Mouse (Mus musculus): ENCODE results near the gene Ephb3. TPM values are rescaled to one million over a fixed set of nuclear protein-coding genes. Genes with fewer than 3 reads are reported as not detected.

Ephb3 gene
- polyA plus RNA-seq, 1 experiment from 2014 or later, result 0.83 TPM

- DNase-seq (ENCODE audit: low spot score), result no peak
Observed at GRCm38 (mm10) chr16:21205093-21205886, 735 bp downstream of the Ephb3 start.

- no peak for DNase-seq (ENCODE audit: low spot score)
Observed at GRCm38 (mm10) chr16:21208001-21208565, 3.5 kb downstream of the Ephb3 start.

- DNase-seq (ENCODE audit: low spot score), result no peak
Observed at GRCm38 (mm10) chr16:21209290-21209689, 4.7 kb downstream of the Ephb3 start.

GRCm38 (mm10) chr16:21210204-21210603 is 5.6 kb downstream of the Ephb3 start:
- DNase-seq (ENCODE audit: low spot score), result no peak

- no peak for DNase-seq (ENCODE audit: low spot score)
Observed at GRCm38 (mm10) chr16:21210667-21211338, 6.2 kb downstream of the Ephb3 start.

GRCm38 (mm10) chr16:21211501-21211900 is 6.9 kb downstream of the Ephb3 start:
- DNase-seq (ENCODE audit: low spot score), result no peak

- no peak for DNase-seq (ENCODE audit: low spot score)
Observed at GRCm38 (mm10) chr16:21212369-21212768, 7.8 kb downstream of the Ephb3 start.

GRCm38 (mm10) chr16:21213939-21214338 is 9.4 kb downstream of the Ephb3 start:
- no peak for DNase-seq (ENCODE audit: low spot score)

- no peak for DNase-seq (ENCODE audit: low spot score)
Observed at GRCm38 (mm10) chr16:21214803-21215202, 10.2 kb downstream of the Ephb3 start.

GRCm38 (mm10) chr16:21216047-21216446 is 11.5 kb downstream of the Ephb3 start:
- DNase-seq (ENCODE audit: low spot score), result no peak

- no peak for DNase-seq (ENCODE audit: low spot score)
Observed at GRCm38 (mm10) chr16:21217233-21217632, 12.7 kb downstream of the Ephb3 start.

- DNase-seq (ENCODE audit: low spot score), result no peak
Observed at GRCm38 (mm10) chr16:21219656-21220055, 15.1 kb downstream of the Ephb3 start.

- no peak for DNase-seq (ENCODE audit: low spot score)
Observed at GRCm38 (mm10) chr16:21223038-21223437, 18.5 kb downstream of the Ephb3 start.

GRCm38 (mm10) chr16:21224648-21225240 is 20.2 kb downstream of the Ephb3 start:
- DNase-seq (ENCODE audit: low spot score), result no peak

- no peak for DNase-seq (ENCODE audit: low spot score)
Observed at GRCm38 (mm10) chr16:21226629-21227028, 22.1 kb downstream of the Ephb3 start.

- DNase-seq (ENCODE audit: low spot score), result no peak
Observed at GRCm38 (mm10) chr16:21235135-21235534, 30.6 kb downstream of the Ephb3 start.

GRCm38 (mm10) chr16:21238722-21239121 is 34.2 kb downstream of the Ephb3 start:
- no peak for DNase-seq (ENCODE audit: low spot score)

GRCm38 (mm10) chr16:21240547-21240946 is 36.0 kb downstream of the Ephb3 start:
- DNase-seq (ENCODE audit: low spot score), result no peak

GRCm38 (mm10) chr16:21241030-21241429 is 36.5 kb downstream of the Ephb3 start:
- no peak for DNase-seq (ENCODE audit: low spot score)

- no peak for DNase-seq (ENCODE audit: low spot score)
Observed at GRCm38 (mm10) chr16:21242946-21243345, 38.4 kb downstream of the Ephb3 start.

GRCm38 (mm10) chr16:21244803-21245202 is 40.2 kb downstream of the Ephb3 start:
- no peak for DNase-seq (ENCODE audit: low spot score)

- no peak for DNase-seq (ENCODE audit: low spot score)
Observed at GRCm38 (mm10) chr16:21245387-21245786, 40.8 kb downstream of the Ephb3 start.
